Mouse (Mus musculus): Measurements from ENCODE around the gene Sec63.

The Sec63 gene

DNA sequence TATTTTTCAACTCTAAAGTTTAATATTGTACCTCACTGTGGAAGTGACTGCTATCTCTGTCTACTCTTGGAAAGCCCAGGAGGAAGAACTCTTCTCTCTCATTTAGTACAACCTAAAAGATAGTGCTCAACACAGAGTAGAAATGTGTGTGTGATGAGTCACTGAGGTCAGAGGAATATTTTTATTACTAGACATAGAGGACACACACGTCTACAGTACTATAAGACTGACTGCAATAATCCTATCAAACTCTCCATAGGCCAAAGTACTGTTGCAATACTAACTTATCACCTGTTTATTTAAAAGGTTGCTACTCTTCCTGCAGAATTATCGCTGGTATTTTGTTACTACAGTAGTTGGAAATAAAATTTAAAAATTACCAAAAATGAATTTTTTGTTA, 68.7 kb downstream of the Sec63 start:
- DNase-seq (ENCODE audit: low spot score in 2 of 2) = no peak

GRCm38 (mm10) chr10:42830409-42830808, 69.1 kb downstream of the Sec63 start:
- no peak for DNase-seq (ENCODE audit: low spot score in 2 of 2)

DNA sequence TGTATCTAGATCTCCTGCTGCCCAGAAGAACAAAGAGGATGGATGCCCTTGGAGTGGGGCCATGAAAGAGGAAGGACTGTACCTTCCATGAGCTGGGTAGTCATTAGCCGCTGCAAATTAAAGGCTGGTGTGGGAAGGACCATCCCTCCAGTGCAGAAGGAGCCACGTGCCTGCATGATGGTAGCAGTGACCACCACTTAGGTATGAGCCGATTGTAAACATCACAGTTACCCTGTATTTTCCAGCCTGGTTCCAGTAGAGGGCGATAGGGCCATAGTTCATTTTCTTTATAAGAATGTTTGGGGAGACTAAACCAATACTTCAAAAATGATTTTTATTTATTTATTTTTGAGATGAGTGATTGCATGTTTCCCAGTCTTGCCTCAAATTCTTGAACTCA, 71.4 kb downstream of the Sec63 start:
- DNase-seq (ENCODE audit: low spot score in 2 of 2) = no peak

DNA sequence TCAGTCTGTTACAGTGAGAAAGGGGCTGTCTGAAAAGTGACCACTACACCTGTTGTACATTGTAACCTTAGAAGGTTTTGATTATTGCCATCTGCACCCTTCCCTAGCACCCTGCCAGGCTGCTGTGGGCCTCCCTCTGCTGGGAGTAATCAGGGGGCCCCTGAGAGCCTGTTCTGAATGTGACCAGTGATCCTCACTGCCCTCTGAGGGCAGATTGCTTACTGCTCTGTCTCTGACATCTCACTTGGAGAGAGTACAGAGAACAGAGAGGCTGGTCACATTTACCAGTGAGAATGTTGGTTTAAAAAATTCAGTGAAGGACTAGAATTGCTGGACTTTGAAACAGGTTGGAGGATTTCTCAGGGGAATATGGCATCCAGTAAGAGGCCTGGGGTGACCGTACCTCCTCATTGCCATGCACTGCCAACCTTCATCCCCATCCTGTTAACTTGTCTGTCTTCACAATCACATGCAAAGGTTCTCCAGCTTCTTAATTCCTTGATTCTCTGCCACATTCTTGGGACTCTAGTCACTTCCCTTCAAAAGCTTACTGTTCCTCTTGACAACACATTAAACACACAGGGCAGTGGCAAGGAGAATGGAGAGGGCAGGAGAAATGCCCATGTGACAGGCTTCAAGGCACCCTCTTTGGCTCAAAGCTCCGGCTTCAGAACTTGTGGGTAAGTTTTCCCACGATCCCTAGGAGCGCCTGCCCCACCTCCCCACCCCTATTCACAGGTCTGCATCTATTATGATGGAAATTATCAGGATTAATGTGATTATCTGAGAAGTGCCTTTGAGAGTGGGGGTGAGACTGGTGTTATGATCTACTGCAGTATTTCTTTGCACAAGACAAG, 72.8 kb downstream of the Sec63 start:
- DNase-seq (ENCODE audit: low spot score in 2 of 2) = no peak

DNA sequence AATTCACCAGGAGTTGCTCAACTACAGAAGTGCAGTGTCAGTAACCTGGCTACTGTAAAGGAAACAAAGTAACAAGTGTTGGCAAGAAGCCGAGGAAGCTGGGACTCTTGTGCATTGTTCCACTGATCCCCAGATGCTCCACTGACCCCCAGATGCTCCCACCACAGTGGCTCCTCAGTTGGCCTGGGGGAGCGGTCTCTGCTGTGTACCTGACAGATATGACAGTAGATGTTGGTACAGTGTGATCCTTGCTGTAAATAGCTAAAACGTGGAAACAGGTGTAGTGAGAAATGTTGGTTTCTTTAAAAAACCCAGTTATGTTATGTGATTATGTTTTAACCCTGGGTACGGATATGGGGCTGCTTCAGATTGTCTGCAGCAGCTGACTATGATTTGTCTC, 76.8 kb downstream of the Sec63 start:
- DNase-seq (ENCODE audit: low spot score in 2 of 2) = no peak

DNA sequence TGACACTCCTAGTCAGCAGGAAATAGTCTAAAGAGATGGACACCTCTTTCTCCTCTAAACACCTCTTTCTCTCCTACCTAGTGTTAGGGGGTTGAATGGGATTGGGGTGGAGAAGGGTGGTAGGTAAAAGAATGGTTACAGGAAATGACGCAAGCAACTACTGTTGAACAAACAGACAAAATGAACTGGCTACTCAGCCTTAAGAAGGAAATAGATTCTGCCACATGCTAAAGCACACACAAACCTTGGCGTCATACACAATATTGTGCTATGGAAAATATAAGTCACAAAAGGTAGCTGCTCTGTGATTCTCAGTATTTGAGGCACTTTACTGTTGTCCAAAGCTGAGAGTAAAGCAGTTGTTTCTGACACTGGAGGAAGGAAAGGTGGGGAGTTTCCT, 77.4 kb downstream of the Sec63 start:
- DNase-seq (ENCODE audit: low spot score in 2 of 2) = no peak

GRCm38 (mm10) chr10:42840036-42840435, 78.7 kb downstream of the Sec63 start:
- DNase-seq (ENCODE audit: low spot score in 2 of 2) = no peak

DNA sequence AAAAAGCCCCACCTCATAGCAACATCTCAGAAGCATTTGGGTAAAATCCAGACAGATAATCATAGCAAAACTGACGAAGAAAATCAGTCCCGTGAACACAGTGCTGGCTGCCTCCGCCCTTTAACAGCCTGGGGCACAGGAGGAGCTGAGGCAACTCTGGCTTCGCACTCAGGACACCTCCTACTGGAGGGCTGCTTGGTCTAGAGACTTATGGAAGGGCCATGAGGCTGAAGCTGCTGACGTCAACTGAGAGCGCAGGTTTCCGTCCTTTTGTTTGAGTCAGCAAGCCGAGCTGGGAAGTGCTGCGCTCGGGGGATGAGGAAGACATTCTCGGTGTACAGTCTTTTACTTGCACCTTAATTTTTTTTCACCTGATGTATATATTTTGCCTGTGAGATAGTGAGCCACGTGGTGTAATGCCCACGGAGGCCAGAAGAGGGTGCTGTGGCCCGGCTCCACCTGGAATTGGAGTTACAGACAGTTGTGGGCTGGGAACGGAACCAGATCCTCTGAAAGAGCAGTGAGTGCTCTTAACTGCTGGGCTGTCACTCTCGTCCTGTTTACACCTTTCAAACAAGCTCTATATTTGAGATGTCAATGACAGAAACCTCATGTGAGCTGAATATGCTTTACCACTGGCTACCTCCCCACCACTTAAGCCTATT, 80.4 kb downstream of the Sec63 start:
- DNase-seq (ENCODE audit: low spot score in 2 of 2) = no peak

DNA sequence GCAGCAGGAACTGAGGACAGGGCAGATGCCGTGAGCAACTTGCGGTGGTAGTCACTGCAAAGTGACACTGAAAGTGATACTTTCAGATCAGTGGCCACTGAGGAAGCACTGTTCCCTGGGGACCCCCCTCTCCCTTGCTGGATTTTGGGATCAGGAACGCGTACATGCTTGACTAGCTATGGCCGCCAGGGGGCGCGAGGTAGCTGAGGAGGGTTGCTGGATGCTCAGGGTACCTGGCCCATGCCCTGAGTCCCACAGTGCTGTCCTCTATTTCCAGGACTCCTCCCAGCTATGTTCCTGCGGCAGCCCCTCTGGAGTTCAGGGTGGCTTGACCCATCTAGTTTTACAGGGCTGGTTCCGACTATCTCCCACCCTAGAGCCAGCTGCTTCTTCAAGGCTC, 81.1 kb downstream of the Sec63 start:
- DNase-seq (ENCODE audit: low spot score in 2 of 2) = peak; percentile 40 to 66

- DNase-seq (ENCODE audit: low spot score in 2 of 2) = no peak
Measured at GRCm38 (mm10) chr10:42843416-42843815, 82.1 kb downstream of the Sec63 start.

- no peak for DNase-seq (ENCODE audit: low spot score in 2 of 2)
Measured at GRCm38 (mm10) chr10:42845480-42845879, 84.2 kb downstream of the Sec63 start.

DNA sequence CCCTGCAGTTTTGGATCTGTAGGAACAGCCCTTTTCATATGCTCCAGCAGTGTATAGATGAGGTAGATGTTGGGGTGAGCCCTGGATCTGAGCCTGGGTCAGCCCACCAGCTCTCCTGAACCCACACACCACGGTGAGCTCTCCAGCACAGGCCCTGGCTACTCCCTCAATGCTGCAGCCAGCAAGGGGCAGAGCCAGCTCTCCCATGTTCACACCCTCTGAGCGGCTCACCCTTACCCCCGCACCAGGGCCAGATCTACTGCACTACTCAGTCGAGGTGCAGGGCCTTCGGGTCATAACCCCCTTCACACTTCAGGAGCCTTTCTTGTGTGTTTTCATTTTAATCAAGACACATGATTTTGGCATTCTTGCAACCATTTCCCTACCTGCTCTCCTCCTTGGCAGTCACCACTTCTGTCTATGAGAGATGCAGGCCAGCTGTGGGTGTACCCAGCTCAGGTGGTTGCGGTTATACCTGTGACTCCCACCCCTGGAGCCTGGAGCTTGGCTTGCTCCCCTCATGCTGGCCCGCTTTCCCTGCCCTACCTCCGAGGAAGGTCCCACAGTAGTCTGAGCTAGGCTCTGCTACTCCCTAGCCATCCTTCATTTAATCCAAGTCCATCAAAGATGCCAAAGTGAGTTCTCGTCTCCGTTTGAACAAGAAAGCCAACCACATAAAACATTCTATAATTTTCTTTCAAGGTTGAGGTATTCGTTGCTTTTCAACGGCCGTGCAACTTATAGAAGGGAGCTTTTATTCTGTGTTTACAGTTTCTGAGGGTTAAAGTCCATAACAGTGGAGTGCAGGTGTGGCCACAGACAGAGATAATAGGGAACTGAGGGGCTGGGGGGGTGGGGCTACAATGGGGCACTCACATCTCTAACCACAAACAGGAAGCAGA, 87.1 kb downstream of the Sec63 start:
- no peak for DNase-seq (ENCODE audit: low spot score in 2 of 2)

DNA sequence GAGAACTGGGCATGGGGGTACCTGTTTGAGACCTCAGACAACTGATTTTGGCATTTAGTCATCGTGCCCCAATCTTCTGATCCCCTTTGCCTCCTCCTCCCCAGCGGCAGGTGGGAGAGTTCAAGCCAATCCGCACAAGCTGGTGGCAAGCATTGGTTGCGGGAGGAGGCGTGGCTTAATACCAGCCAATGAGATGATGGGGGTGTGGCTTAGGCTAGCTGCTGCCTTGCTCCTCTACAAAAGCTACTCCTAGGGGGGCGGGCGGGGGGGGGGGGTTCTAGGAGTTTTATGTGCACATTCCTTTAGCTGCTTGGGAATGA, 87.7 kb downstream of the Sec63 start:
- DNase-seq (ENCODE audit: low spot score in 2 of 2) = no peak

DNA sequence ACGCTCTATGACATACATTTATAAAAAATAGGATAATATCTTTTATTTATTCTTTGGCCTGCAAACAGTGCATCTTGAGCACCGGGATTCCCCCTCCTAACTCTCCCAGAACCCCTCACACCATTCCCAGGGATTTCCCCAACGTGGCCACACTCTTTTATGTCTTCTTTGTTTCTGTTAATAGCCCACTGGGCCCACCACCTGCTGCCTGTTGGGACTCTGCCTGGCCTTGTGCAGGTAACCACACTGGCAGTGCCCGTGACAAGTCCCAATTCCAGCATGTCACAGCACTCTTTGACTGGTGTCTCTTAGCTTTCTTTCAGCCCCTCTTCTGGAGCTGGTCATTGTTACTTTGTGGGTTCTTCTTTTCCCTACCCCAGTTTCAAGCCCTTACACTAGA, 93.5 kb downstream of the Sec63 start:
- no peak for DNase-seq (ENCODE audit: low spot score in 2 of 2)

GRCm38 (mm10) chr10:42855250-42855649, 94.0 kb downstream of the Sec63 start:
- no peak for DNase-seq (ENCODE audit: low spot score in 2 of 2)

- DNase-seq (ENCODE audit: low spot score in 2 of 2) = no peak
Measured at GRCm38 (mm10) chr10:42856574-42856973, 95.3 kb downstream of the Sec63 start.

- DNase-seq (ENCODE audit: low spot score in 2 of 2) = no peak
Measured at GRCm38 (mm10) chr10:42857021-42857420, 95.7 kb downstream of the Sec63 start.

GRCm38 (mm10) chr10:42859781-42860158, 98.5 kb downstream of the Sec63 start:
- DNase-seq (ENCODE audit: low spot score in 2 of 2) = no peak

- peak; percentile 33 to 52 for DNase-seq (ENCODE audit: low spot score in 2 of 2)
Measured at GRCm38 (mm10) chr10:42860159-42860911, 99.0 kb downstream of the Sec63 start, which contains the start of gene Scml4. Scml4 (plus strand) TSS chr10:42860370.

GRCm38 (mm10) chr10:42861446-42861845, 100.2 kb downstream of the Sec63 start:
- DNase-seq (ENCODE audit: low spot score in 2 of 2) = no peak

DNA sequence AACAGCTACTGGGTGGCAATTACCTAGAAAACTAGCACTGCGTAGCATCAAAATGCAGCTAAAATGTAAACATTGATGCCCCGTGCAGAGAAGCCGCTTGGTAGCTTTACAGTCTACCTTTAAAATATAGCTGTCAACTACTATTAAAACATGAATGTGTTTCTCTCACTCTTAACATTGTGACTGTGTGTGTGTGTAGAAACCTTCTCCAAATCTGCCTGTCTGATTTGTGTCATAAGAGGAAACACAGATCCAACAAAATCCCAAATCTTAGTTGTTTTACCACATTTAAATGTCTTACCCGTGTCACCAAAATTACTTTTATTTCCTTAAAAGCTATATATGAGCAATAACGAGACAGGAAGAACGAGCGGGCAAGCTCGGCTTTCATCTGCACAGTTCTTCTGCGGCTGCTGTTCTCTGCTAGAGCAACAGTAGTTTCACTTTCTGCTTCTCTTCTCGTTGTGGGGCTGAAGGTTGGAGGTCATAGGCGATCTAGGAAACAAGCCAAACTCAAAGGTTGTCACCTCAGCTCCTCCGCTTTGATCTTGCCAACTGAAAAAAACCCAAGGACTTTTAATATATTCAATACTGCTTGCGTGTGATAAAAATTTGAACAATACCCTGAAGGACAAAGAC, 100.9 kb downstream of the Sec63 start:
- peak in 1 of 2 experiments; percentile 31 for DNase-seq (ENCODE audit: low spot score in 2 of 2)
